Mouse (Mus musculus): Measurements from ENCODE around the gene Ralbp1.
A peak's percentile ranks its signal among the peaks of the same experiment; 100 is the strongest.

- TF ChIP-seq CTCF (IDR thresholded peaks at IDR 0.05 in 2 of 3, conservative IDR thresholded peaks at IDR 0.05 in 1 of 3; ENCODE audit: control insufficient read depth in 1 of 3, insufficient read depth in 1 of 3, low read depth in 2 of 3, low read length in 3 of 3, poor library complexity in 1 of 3, severe bottlenecking in 1 of 3) (peak; percentile 76 to 91 (median 76)), HCFC1 (IDR thresholded peaks at IDR 0.05; ENCODE audit: low read depth, low read length) (no peak), GATA1 (IDR thresholded peaks at IDR 0.05; ENCODE audit: low read depth, low read length) (no peak), EP300 (IDR thresholded peaks at IDR 0.05; ENCODE audit: low read depth in 1 of 2, low read length in 2 of 2) (no peak), POLR2A (IDR thresholded peaks at IDR 0.05; ENCODE audit: control insufficient read depth in 1 of 2, insufficient read depth in 1 of 2, low read depth in 1 of 2, low read length in 2 of 2, poor library complexity in 1 of 2) (no peak), ZC3H11A (IDR thresholded peaks at IDR 0.05; ENCODE audit: low read depth, low read length) (peak; percentile 77), KAT2A (conservative IDR thresholded peaks at IDR 0.05; ENCODE audit: low read depth, low read length) (no peak)
Measured at GRCm38 (mm10) chr17:65933741-65934140, 48.1 kb upstream of the Ralbp1 start.
